Mouse (Mus musculus) embryonic facial prominence, embryonic 12.5 days (tissue): Measurements from ENCODE around the gene Fra10ac1. TPM values are rescaled to one million over a fixed set of nuclear protein-coding genes. Genes with fewer than 3 reads are reported as not detected.

ENCODE experiments used
- ATAC-seq: fragments of 200-750 bp; cut with Nextera tagmentation; 2 replicates; pipeline ENCODE4 v1.8.0; 2017; ENCODE audit not compliant: insufficient number of reproducible peaks, insufficient read depth, low FRiP score, low TSS enrichment
- H3K27ac ChIP-seq: fragments of 300-500 bp; sonication (generic); 2 replicates; pipeline ENCODE4 v1.5.1; 2016; ENCODE audit warnings: mild to moderate bottlenecking
- H3K27me3 ChIP-seq: fragments of 300-500 bp; sonication (generic); 2 replicates; pipeline ENCODE4 v1.6.1; 2016; ENCODE audit warnings: mild to moderate bottlenecking, moderate library complexity
- H3K36me3 ChIP-seq: fragments of 300-500 bp; sonication (generic); 2 replicates; pipeline ENCODE4 v1.6.1; 2016; ENCODE audit warnings: mild to moderate bottlenecking
- H3K4me1 ChIP-seq: fragments of 300-500 bp; sonication (generic); 2 replicates; pipeline ENCODE4 v1.6.1; 2016
- H3K4me2 ChIP-seq: fragments of 300-500 bp; sonication (generic); replicated peaks from 2 replicates; pipeline ENCODE4 v1.6.1; 2016; ENCODE audit warnings: mild to moderate bottlenecking, moderate library complexity
- H3K4me3 ChIP-seq: fragments of 300-500 bp; sonication (generic); 2 replicates; pipeline ENCODE4 v1.5.1; 2016; ENCODE audit warnings: mild to moderate bottlenecking
- H3K9ac ChIP-seq: fragments of 300-500 bp; sonication (generic); 2 replicates; pipeline ENCODE4 v1.6.1; 2016; ENCODE audit warnings: mild to moderate bottlenecking, moderate library complexity
- H3K9me3 ChIP-seq: fragments of 300-500 bp; sonication (generic); 2 replicates; pipeline ENCODE4 v1.6.1; 2016; ENCODE audit warnings: mild to moderate bottlenecking, moderate library complexity
- WGBS: fragments of 180-500 bp; shearing (Covaris S2); methylation state at CpG from one replicate; pipeline ENCODE4 v1.1.7; 2016; 5-methylcytosine and 5-hydroxymethylcytosine counted together
- polyA plus RNA-seq: library from polyadenylated mRNA; unstranded; fragments of >200 nt; fragmentation: Nextera tagmentation; extraction: Ambion mirVana; gene quantifications from 2 replicates; pipeline ENCODE4 v1.2.1, GENCODE M21; 2016

The Fra10ac1 gene
- polyA plus RNA-seq, 1 experiment from 2014 or later, result 49.3 TPM

- Histone ChIP-seq H3K36me3 (no peaks in the 10 kb centered on the region), H3K27me3 (0 out of 2 replicates have a peak, but pooled peaks cover 4% of the 10 kb centered on the region), H3K27ac (no peak overlapping the region), H3K4me3 (no peak overlapping the region), H3K4me1 (no peaks in the 10 kb centered on the region; the same call in 1 of the 2 replicates), H3K9me3 (no peaks in the 10 kb centered on the region), H3K4me2 (no peak overlapping the region), H3K9ac (no peak overlapping the region)
- no peak for ATAC-seq
- 78% methylated on average over 8 of the region's 8 CpGs for WGBS
These were observed 25.7 kb upstream of the Fra10ac1 start for GRCm38 (mm10) chr19:38249627-38250026.

- no peak for ATAC-seq
- Histone ChIP-seq H3K4me1 (no peaks in the 10 kb centered on the region; the same call in 1 of the 2 replicates), H3K4me3 (no peak overlapping the region), H3K4me2 (no peak overlapping the region), H3K27me3 (0 out of 2 replicates have a peak, but pooled peaks cover 4% of the 10 kb centered on the region), H3K27ac (no peak overlapping the region), H3K9ac (no peak overlapping the region), H3K9me3 (no peaks in the 10 kb centered on the region), H3K36me3 (no peaks in the 10 kb centered on the region)
- 69% methylated on average over 7 of the region's 7 CpGs for WGBS
These were observed 22.2 kb upstream of the Fra10ac1 start for GRCm38 (mm10) chr19:38246177-38246622.

- no peaks in the 10 kb centered on the region for H3K36me3 ChIP-seq
These were observed 21.6 kb upstream of the Fra10ac1 start for GRCm38 (mm10) chr19:38245361-38246176.

GRCm38 (mm10) chr19:38244748-38245147 lies 20.8 kb upstream of the Fra10ac1 start:
- no peaks in the 10 kb centered on the region; the same call in 1 of the 2 replicates for H3K4me1 ChIP-seq
- no peaks in the 10 kb centered on the region for H3K36me3 ChIP-seq
- 68% methylated on average over 8 of the region's 8 CpGs for WGBS
- 0 out of 2 replicates have a peak, but pooled peaks cover 4% of the 10 kb centered on the region for H3K27me3 ChIP-seq
- no peak overlapping the region for H3K4me3 ChIP-seq
- H3K9me3 ChIP-seq, result no peaks in the 10 kb centered on the region
- no peak for ATAC-seq
- no peak overlapping the region for H3K27ac ChIP-seq
- H3K4me2 ChIP-seq, result no peak overlapping the region
- H3K9ac ChIP-seq, result no peak overlapping the region

More at GRCm38 (mm10) chr19:38245361-38246176, 21.6 kb upstream of the Fra10ac1 start:
- Histone ChIP-seq H3K4me1 (no peaks in the 10 kb centered on the region; the same call in 1 of the 2 replicates), H3K4me3 (no peak overlapping the region), H3K9me3 (no peaks in the 10 kb centered on the region), H3K9ac (no peak overlapping the region), H3K4me2 (no peak overlapping the region), H3K27ac (no peak overlapping the region), H3K27me3 (0 out of 2 replicates have a peak, but pooled peaks cover 4% of the 10 kb centered on the region)
- WGBS, result 49% methylated on average over 10 of the region's 10 CpGs
- ATAC-seq, result no peak

GRCm38 (mm10) chr19:38242314-38242852 lies 18.4 kb upstream of the Fra10ac1 start:
- H3K9me3 ChIP-seq, result no peaks in the 10 kb centered on the region
- no peak overlapping the region for H3K9ac ChIP-seq
- ATAC-seq, result no peak
- 0 out of 2 replicates have a peak, but pooled peaks cover 3% of the 10 kb centered on the region for H3K27me3 ChIP-seq
- H3K4me1 ChIP-seq, result peaks cover 4% of the 10 kb centered on the region; the same call in 1 of the 2 replicates
- WGBS, result 87% methylated on average over 8 of the region's 8 CpGs
- H3K4me3 ChIP-seq, result no peak overlapping the region
- no peak overlapping the region for H3K4me2 ChIP-seq
- no peak overlapping the region for H3K27ac ChIP-seq
- H3K36me3 ChIP-seq, result no peaks in the 10 kb centered on the region

GRCm38 (mm10) chr19:38238213-38238951 lies 14.4 kb upstream of the Fra10ac1 start:
- ATAC-seq, result no peak
- no peak overlapping the region for H3K9ac ChIP-seq
- 66% methylated on average over 12 of the region's 12 CpGs for WGBS

GRCm38 (mm10) chr19:38237834-38238212 lies 13.9 kb upstream of the Fra10ac1 start:
- no peak for ATAC-seq
- no peak overlapping the region for H3K4me2 ChIP-seq
- H3K36me3 ChIP-seq, result no peaks in the 10 kb centered on the region
- no peak overlapping the region for H3K4me3 ChIP-seq
- no peak overlapping the region for H3K27ac ChIP-seq
- H3K9me3 ChIP-seq, result no peaks in the 10 kb centered on the region
- no peaks in the 10 kb centered on the region for H3K27me3 ChIP-seq
- H3K4me1 ChIP-seq, result peaks cover 4% of the 10 kb centered on the region; the same call in 1 of the 2 replicates
- 47% methylated on average over 3 of the region's 3 CpGs for WGBS
- no peak overlapping the region for H3K9ac ChIP-seq

More at GRCm38 (mm10) chr19:38238213-38238951, 14.4 kb upstream of the Fra10ac1 start:
- Histone ChIP-seq H3K4me1 (peaks cover 4% of the 10 kb centered on the region; the same call in 1 of the 2 replicates), H3K9me3 (no peaks in the 10 kb centered on the region), H3K27me3 (no peaks in the 10 kb centered on the region), H3K36me3 (no peaks in the 10 kb centered on the region), H3K4me3 (no peak overlapping the region), H3K4me2 (no peak overlapping the region), H3K27ac (no peak overlapping the region)

GRCm38 (mm10) chr19:38236526-38236925 lies 12.6 kb upstream of the Fra10ac1 start:
- Histone ChIP-seq H3K4me1 (peaks cover 4% of the 10 kb centered on the region; the same call in 1 of the 2 replicates), H3K9ac (no peak overlapping the region), H3K27me3 (no peaks in the 10 kb centered on the region), H3K9me3 (no peaks in the 10 kb centered on the region), H3K4me3 (no peak overlapping the region), H3K4me2 (no peak overlapping the region), H3K36me3 (no peaks in the 10 kb centered on the region), H3K27ac (no peak overlapping the region)
- no peak for ATAC-seq
- WGBS, result 72% methylated on average over 5 of the region's 5 CpGs

- no peak for ATAC-seq
- no peaks in the 10 kb centered on the region for H3K4me1 ChIP-seq
- no peak overlapping the region for H3K9ac ChIP-seq
- no peaks in the 10 kb centered on the region for H3K9me3 ChIP-seq
- no peak overlapping the region for H3K27ac ChIP-seq
- H3K36me3 ChIP-seq, result no peaks in the 10 kb centered on the region
- WGBS, result 21% methylated on average over 4 of the region's 4 CpGs
- H3K4me3 ChIP-seq, result no peak overlapping the region
- no peaks in the 10 kb centered on the region for H3K27me3 ChIP-seq
- H3K4me2 ChIP-seq, result no peak overlapping the region
These were observed 8.6 kb upstream of the Fra10ac1 start for GRCm38 (mm10) chr19:38232516-38232915.

- H3K4me2 ChIP-seq, result no peak overlapping the region
- no peak for ATAC-seq
- no peaks in the 10 kb centered on the region for H3K4me1 ChIP-seq
- no peak overlapping the region for H3K27ac ChIP-seq
- H3K36me3 ChIP-seq, result no peaks in the 10 kb centered on the region
- H3K27me3 ChIP-seq, result no peaks in the 10 kb centered on the region
- no peaks in the 10 kb centered on the region for H3K9me3 ChIP-seq
- H3K4me3 ChIP-seq, result no peak overlapping the region
- 61% methylated on average over 8 of the region's 8 CpGs for WGBS
- H3K9ac ChIP-seq, result no peak overlapping the region
These were observed 8.1 kb upstream of the Fra10ac1 start for GRCm38 (mm10) chr19:38232087-38232486.

GRCm38 (mm10) chr19:38228699-38229098 lies 4.7 kb upstream of the Fra10ac1 start:
- no peak overlapping the region for H3K27ac ChIP-seq
- no peak overlapping the region for H3K4me3 ChIP-seq
- H3K36me3 ChIP-seq, result no peaks in the 10 kb centered on the region
- no peak for ATAC-seq
- no peaks in the 10 kb centered on the region for H3K27me3 ChIP-seq
- no peak overlapping the region for H3K4me2 ChIP-seq
- no peaks in the 10 kb centered on the region for H3K9me3 ChIP-seq
- H3K4me1 ChIP-seq, result no peaks in the 10 kb centered on the region
- H3K9ac ChIP-seq, result no peak overlapping the region
- WGBS, result 47% methylated on average over 2 of the region's 2 CpGs
